Mouse (Mus musculus) brain, embryonic 14.5 days (tissue): ENCODE data around the gene Catsper3. TPM values are rescaled to one million over a fixed set of nuclear protein-coding genes. Genes with fewer than 3 reads are reported as not detected.

Experiments
- DNase-seq: peaks from one replicate; pipeline ENCODE4 v3.0.0-alpha.2; 2011; ENCODE audit warnings: low read depth
- CTCF ChIP-seq: fragments of 200-500 bp; IDR thresholded peaks from 2 replicates; pipeline ENCODE4 v1.5.1; 2012; ENCODE audit warnings: inconsistent platforms, mild to moderate bottlenecking, moderate library complexity, borderline replicate concordance; ENCODE audit not compliant: insufficient read depth, insufficient read length; ENCODE audit errors: extremely low read depth
- POLR2A ChIP-seq: fragments of 200-500 bp; IDR thresholded peaks from 2 replicates; pipeline ENCODE4 v1.6.1; 2012; ENCODE audit warnings: mild to moderate bottlenecking, inconsistent platforms, borderline replicate concordance; ENCODE audit not compliant: poor library complexity, insufficient read depth, insufficient read length, severe bottlenecking; ENCODE audit errors: extremely low read depth
- polyA plus RNA-seq: library from polyadenylated mRNA; depleted of rRNA; stranded (reverse); fragments of >200 nt; gene quantifications from 2 replicates; pipeline ENCODE4 v1.2.3, GENCODE M21; 2012

Gene Catsper3
- polyA plus RNA-seq, 1 experiment = 0.05 TPM

GRCm38 (mm10) chr13:55809707-55810106, 25.3 kb downstream of the Catsper3 start:
- DNase-seq = no peak
- no peak for TF ChIP-seq CTCF
- TF ChIP-seq POLR2A = no peak

DNA sequence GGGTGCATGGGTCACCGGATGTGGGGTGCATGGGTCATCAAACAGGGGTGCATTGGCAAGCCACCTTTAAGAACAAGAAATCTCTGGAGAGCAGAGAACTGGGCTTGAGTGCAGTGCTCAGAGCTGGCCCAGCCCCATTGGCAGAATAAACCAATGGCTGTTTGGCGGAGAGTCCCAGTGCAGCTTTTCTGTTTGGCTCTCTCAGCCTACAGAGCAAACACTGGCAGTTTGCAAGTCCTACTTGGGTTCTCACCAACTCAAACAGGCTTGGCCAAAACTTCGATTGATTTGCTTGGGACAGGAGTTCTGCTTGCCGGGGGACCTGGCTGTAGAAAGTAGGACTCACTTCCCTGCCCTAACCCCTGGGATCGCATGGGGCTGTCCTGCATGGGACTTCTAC, 26.6 kb downstream of the Catsper3 start:
- no peak for TF ChIP-seq CTCF
- no peak for TF ChIP-seq POLR2A
- no peak for DNase-seq

- DNase-seq = no peak
- TF ChIP-seq POLR2A (no peak), CTCF (no peak)
Measured at GRCm38 (mm10) chr13:55813490-55814016, 29.2 kb downstream of the Catsper3 start.

DNA sequence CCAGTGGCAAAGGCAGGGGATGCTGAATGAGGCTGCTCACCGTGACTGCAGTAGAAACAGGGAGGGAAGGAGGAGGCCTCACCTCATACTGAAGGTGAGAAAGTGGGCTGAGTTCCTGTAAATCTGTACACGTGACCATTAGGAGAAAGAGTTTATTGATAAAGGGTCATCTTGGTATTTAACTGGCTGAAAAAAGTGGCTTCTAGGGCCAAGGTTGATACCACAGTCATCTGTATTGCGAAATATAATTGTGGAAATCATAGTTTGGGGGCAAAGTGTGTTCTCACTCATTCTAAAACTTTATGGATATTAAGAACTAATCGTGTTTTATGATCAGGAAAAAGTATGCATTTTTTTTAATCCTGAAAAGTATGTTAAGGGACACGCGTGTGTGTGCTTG, 30.5 kb downstream of the Catsper3 start:
- TF ChIP-seq CTCF = no peak
- no peak for TF ChIP-seq POLR2A
- no peak for DNase-seq

GRCm38 (mm10) chr13:55822499-55822898, 38.1 kb downstream of the Catsper3 start:
- no peak for DNase-seq
- TF ChIP-seq POLR2A (no peak), CTCF (no peak)

GRCm38 (mm10) chr13:55824151-55824945, 40.0 kb downstream of the Catsper3 start:
- DNase-seq = no peak
- TF ChIP-seq POLR2A (no peak), CTCF (peak; percentile 27; the same call in 1 of the 2 replicates)

DNA sequence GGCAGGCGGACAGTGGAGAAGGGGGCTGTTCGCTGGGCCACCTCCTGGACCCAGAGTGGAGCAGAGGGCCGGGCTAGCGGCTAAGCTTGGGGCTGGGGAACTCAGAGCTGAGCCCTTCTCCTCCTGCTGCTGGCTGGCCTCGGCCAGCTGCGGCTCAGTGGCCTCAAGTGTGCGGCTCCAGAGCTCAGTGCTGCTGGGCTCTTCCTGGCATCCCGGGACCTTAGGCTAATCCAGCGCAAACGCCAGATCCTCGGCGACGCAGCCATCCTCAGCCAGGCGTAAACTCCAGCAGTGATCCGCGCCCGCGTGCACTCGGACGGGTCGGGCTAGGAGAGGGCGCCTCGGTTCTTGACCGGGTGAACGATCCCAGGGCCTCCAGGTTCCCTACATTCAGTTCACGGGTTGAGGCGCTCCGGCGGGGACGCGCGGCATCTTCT, 40.9 kb downstream of the Catsper3 start:
- DNase-seq = peak; percentile 32
- TF ChIP-seq CTCF = no peak
- TF ChIP-seq POLR2A = no peak

DNA sequence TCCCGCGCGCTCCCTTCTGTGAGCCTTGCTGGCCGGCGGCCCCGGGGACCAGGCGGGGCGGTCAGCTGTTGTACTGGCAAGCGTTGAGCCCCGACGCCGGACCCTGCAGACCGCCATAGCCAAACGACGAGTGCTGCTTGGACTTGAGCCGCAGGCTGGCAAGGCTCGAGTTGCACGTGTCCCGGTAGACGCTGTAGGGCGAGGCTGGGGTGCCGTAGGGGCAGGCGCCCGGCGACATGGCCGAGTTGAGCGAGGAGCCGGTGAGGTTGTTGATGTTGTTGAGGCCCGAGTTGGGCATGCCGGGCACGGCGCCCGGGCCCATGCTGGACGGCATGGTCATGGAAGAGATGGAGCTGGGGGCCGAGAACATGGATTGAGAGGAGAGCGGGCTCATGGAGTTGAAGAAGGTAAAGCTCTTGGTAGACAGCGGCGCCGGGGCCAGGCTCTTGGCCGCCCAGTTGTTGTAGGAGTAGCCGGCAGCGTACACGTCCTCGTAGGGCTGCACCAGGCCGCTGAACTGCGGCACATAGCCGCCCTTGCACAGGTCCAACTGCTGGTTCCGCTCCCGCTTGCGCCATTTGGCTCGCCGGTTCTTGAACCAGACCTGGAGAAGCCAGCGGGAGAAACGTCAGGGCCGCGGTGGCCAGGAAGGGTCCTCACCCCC, 41.8 kb downstream of the Catsper3 start:
- peak; percentile 38 for DNase-seq
- no peak for TF ChIP-seq CTCF
- TF ChIP-seq POLR2A = no peak

DNA sequence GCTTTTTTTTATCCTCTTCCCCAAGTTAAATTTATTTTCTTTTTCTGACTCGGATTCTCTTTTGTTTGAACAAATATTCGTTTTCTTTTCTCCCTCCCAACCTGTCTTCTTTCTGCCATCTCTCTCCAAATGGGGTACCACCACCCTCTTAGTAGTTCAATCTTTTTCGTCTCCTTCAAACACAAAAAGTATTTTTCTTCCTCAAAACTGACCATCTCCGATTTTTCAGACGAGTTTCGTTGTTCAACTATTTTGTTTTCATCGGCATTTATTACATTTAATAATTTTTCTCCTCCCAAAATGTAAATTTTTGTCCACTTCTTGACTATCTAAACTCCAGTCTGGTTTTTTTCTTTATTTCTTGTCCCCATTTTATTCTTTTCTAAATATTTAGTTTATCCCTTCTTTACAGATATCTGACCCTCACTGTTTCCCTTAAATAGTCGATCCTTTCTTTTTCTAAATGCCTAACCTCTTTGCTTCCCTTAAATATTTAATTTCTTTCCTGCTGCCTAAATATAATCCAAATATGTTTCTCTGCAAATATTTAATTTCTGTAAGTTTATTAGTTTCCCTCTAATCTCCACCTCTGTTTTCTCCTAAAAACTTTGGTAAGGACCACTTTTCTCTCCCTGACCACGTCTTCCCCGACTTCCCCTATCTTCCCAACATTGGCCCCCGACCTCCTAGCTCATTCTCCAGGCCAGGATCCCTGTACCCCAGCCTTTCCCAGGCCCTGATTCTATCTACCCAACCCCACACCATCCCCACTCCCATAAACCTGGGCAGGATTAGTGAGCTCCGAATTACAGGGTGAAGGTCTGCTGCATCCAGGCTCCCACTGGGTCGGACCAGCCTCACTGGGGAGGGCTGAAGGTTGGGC, 42.7 kb downstream of the Catsper3 start:
- TF ChIP-seq POLR2A = no peak
- TF ChIP-seq CTCF = no peak
- peak; percentile 38 for DNase-seq

DNA sequence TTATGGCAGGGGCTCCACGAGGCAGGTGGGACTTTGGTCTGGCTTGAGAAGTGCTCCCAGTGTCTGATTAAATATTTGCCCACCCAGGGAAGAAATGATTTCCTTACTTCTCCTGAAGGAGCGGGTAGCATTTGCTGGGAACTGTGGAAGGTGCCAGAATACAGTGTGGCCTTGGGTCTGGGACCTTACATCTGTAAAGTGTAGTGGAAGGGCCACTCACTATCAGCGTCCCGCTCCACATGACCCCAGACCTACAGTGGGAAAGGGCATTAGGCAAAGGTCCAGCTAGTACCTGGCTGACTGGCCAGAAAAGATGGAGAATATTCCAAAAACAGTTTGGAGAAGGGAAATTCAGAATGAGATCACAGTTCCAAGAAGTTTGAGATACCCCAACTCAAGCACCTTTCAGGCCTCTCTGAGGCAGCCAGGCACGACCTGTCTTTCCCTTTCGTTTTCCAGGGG, 43.3 kb downstream of the Catsper3 start:
- TF ChIP-seq CTCF (no peak), POLR2A (no peak)
- peak; percentile 23 for DNase-seq

GRCm38 (mm10) chr13:55828141-55829017, 44.0 kb downstream of the Catsper3 start:
- TF ChIP-seq POLR2A (no peak), CTCF (no peak)
- peak; percentile 44 for DNase-seq
